Mouse (Mus musculus) ES-E14 (cell line): ENCODE data around the gene Rasa4.
A peak's percentile ranks its signal among the peaks of the same experiment; 100 is the strongest.

ENCODE experiments used
- CHD2 ChIP-seq: IDR thresholded peaks from 2 replicates; pipeline ENCODE4 v1.6.1; 2014; ENCODE audit warnings: mild to moderate bottlenecking, low read depth, low read length, inconsistent platforms
- HCFC1 ChIP-seq: IDR thresholded peaks from 2 replicates; pipeline ENCODE4 v1.6.1; 2012; ENCODE audit warnings: low read length, inconsistent platforms, borderline replicate concordance; ENCODE audit not compliant: insufficient read depth
- MAFK ChIP-seq: IDR thresholded peaks from 2 replicates; pipeline ENCODE4 v1.6.1; 2014; ENCODE audit warnings: mild to moderate bottlenecking, low read depth, low read length, inconsistent platforms; ENCODE audit not compliant: insufficient read depth
- ZC3H11A ChIP-seq: IDR thresholded peaks from 2 replicates; pipeline ENCODE4 v1.6.1; 2012; ENCODE audit warnings: low read depth, mild to moderate bottlenecking, inconsistent platforms, low read length, borderline replicate concordance

- TF ChIP-seq MAFK (no peak), ZC3H11A (no peak), CHD2 (no peak), HCFC1 (peak; percentile 94)
Measured at GRCm38 (mm10) chr5:136135571-136136291, 52.0 kb downstream of the Rasa4 start, which contains the start of the genes Lrwd1 and Alkbh4.
